Mouse (Mus musculus) liver, embryonic 14.5 days (tissue): Measurements from ENCODE around the gene Tnpo3. TPM values are rescaled to one million over a fixed set of nuclear protein-coding genes. Genes with fewer than 3 reads are reported as not detected.

ENCODE experiments used
- ATAC-seq: fragments of 200-750 bp; cut with Nextera tagmentation; 2 replicates; pipeline ENCODE4 v1.8.0; 2017; ENCODE audit warnings: moderate number of reproducible peaks, mild to moderate bottlenecking, moderate library complexity; ENCODE audit not compliant: insufficient read depth
- DNase-seq, 3 experiments: peaks; one replicate each; pipeline ENCODE4 v3.0.0-alpha.2; 2012 to 2013; ENCODE audit warnings: low read depth in 3 of 3, low spot score in 3 of 3
- H3K27ac ChIP-seq: fragments of 300-500 bp; sonication (generic); 2 replicates; pipeline ENCODE4 v1.5.1; 2014; ENCODE audit warnings: moderate library complexity, mild to moderate bottlenecking, control low read depth, inconsistent platforms
- H3K27me3 ChIP-seq: fragments of 300-500 bp; sonication (generic); 2 replicates; pipeline ENCODE4 v1.6.1; 2014; ENCODE audit warnings: mild to moderate bottlenecking, low read length, moderate library complexity; ENCODE audit not compliant: control insufficient read depth, insufficient read depth
- H3K36me3 ChIP-seq: fragments of 300-500 bp; sonication (generic); replicated peaks from 2 replicates; pipeline ENCODE4 v1.6.1; 2014; ENCODE audit warnings: low read depth; ENCODE audit not compliant: control insufficient read depth, insufficient read depth
- H3K4me1 ChIP-seq, 2 experiments: fragments of 200-500 bp in 1 of 2; fragments of 300-500 bp in 1 of 2; sonication (generic) in 1 of 2; replicated peaks; 2 replicates each; pipeline ENCODE4 v1.6.1; 2012 to 2014; ENCODE audit warnings: antibody characterized with exemption in 1 of 2, inconsistent platforms in 1 of 2, low read length in 1 of 2; ENCODE audit not compliant: control insufficient read depth in 2 of 2, insufficient read depth in 2 of 2
- H3K4me2 ChIP-seq: fragments of 300-500 bp; sonication (generic); 2 replicates; pipeline ENCODE4 v1.6.1; 2014; ENCODE audit warnings: low read depth, mild to moderate bottlenecking, control low read depth, moderate library complexity
- H3K4me3 ChIP-seq, 2 experiments: fragments of 200-500 bp in 1 of 2; fragments of 300-500 bp in 1 of 2; sonication (generic) in 1 of 2; 2 replicates each; pipeline ENCODE4 v1.5.1; 2012 to 2014; ENCODE audit warnings: low read depth in 2 of 2, low read length in 2 of 2, mild to moderate bottlenecking in 2 of 2, control low read depth in 1 of 2, inconsistent platforms in 1 of 2, moderate library complexity in 1 of 2; ENCODE audit not compliant: insufficient read depth in 1 of 2
- H3K9ac ChIP-seq: fragments of 300-500 bp; sonication (generic); replicated peaks from 2 replicates; pipeline ENCODE4 v1.6.1; 2014; ENCODE audit warnings: mild to moderate bottlenecking, control low read depth, moderate library complexity
- H3K9me3 ChIP-seq: fragments of 300-500 bp; sonication (generic); 2 replicates; pipeline ENCODE4 v1.6.1; 2016; ENCODE audit warnings: low read length, mixed read lengths; ENCODE audit not compliant: control insufficient read depth
- CTCF ChIP-seq: IDR thresholded peaks from 2 replicates; pipeline ENCODE4 v1.5.1; 2016; ENCODE audit warnings: antibody characterized with exemption, low read depth, control low read depth
- EP300 ChIP-seq: IDR thresholded peaks from 2 replicates; pipeline ENCODE4 v1.6.1; 2016; ENCODE audit warnings: antibody characterized with exemption, low read depth
- WGBS: fragments of 180-500 bp; shearing (Covaris S2); extraction: QIAGEN DNeasy Blood & Tissue Kit; methylation state at CpG from one replicate; pipeline ENCODE4 v1.1.7; 2014; ENCODE audit not compliant: insufficient replicate concordance; 5-methylcytosine and 5-hydroxymethylcytosine counted together
- polyA plus RNA-seq, 2 experiments: library from polyadenylated mRNA; depleted of rRNA in 1 of 2; stranded (reverse) in 1 of 2; unstranded in 1 of 2; fragments of >200 nt; fragmentation: Nextera tagmentation in 1 of 2; extraction: Ambion mirVana in 1 of 2; gene quantifications; 2 replicates each; pipeline versions ENCODE4 v1.2.1 to v1.2.3; 2012 to 2014

Tnpo3 gene
- polyA plus RNA-seq, 2 experiments: 27.8 to 30.5 TPM

- no peak overlapping the region for H3K4me3 ChIP-seq
- no peak overlapping the region for H3K27ac ChIP-seq
- peaks cover 20% of the 10 kb centered on the region for H3K27me3 ChIP-seq
- ATAC-seq (no peak), DNase-seq (peak in 1 of 3 experiments; percentile 11)
- no peaks in the 10 kb centered on the region for H3K36me3 ChIP-seq
- H3K4me2 ChIP-seq: no peak overlapping the region
- no peak overlapping the region for H3K9ac ChIP-seq
- no peak for TF ChIP-seq EP300
- no peak for TF ChIP-seq CTCF
- 53% methylated on average over 4 of the region's 4 CpGs for WGBS
- no peaks in the 10 kb centered on the region for H3K4me1 ChIP-seq
- H3K9me3 ChIP-seq: no peaks in the 10 kb centered on the region
These were observed 115.6 kb downstream of the Tnpo3 start for GRCm38 (mm10) chr6:29494101-29494500.

Other genes with a start within 250 kb of the Tnpo3 start
- not detected in 2 replicates for gene Opn1sw, start 221.4 kb downstream of the Tnpo3 start, polyA plus RNA-seq (2012; rRNA removed)
- gene Opn1sw, start 221.4 kb downstream of the Tnpo3 start, polyA plus RNA-seq (2014; fragmentation: Nextera tagmentation; extraction: Ambion mirVana): 0.06 TPM in 1 of 2 replicates, not detected in the other
- gene Ccdc136, start 213.6 kb downstream of the Tnpo3 start, polyA plus RNA-seq (2012; rRNA removed): 0.17 and 0.37 TPM in 2 replicates
- 0.09 and 0.27 TPM in 2 replicates for gene Ccdc136, start 213.6 kb downstream of the Tnpo3 start, polyA plus RNA-seq (2014; fragmentation: Nextera tagmentation; extraction: Ambion mirVana)
- gene Flnc, start 176.6 kb downstream of the Tnpo3 start, polyA plus RNA-seq (2012; rRNA removed): 0.23 and 0.30 TPM in 2 replicates
- gene Flnc, start 176.6 kb downstream of the Tnpo3 start, polyA plus RNA-seq (2014; fragmentation: Nextera tagmentation; extraction: Ambion mirVana): 0.14 and 0.33 TPM in 2 replicates
- 107 and 111 TPM in 2 replicates for gene Atp6v1f, start 142.2 kb downstream of the Tnpo3 start, polyA plus RNA-seq (2012; rRNA removed)
- 137 and 139 TPM in 2 replicates for gene Atp6v1f, start 142.2 kb downstream of the Tnpo3 start, polyA plus RNA-seq (2014; fragmentation: Nextera tagmentation; extraction: Ambion mirVana)
- 0.11 TPM in 1 of 2 replicates, not detected in the other for gene Atp6v1fnb, start 138.4 kb downstream of the Tnpo3 start, polyA plus RNA-seq (2012; rRNA removed)
- gene Atp6v1fnb, start 138.4 kb downstream of the Tnpo3 start, polyA plus RNA-seq (2014; fragmentation: Nextera tagmentation; extraction: Ambion mirVana): not detected in 2 replicates
- 2.0 and 2.6 TPM in 2 replicates for gene Kcp, start 101.9 kb downstream of the Tnpo3 start, polyA plus RNA-seq (2012; rRNA removed)
- 0.67 and 1.2 TPM in 2 replicates for gene Kcp, start 101.9 kb downstream of the Tnpo3 start, polyA plus RNA-seq (2014; fragmentation: Nextera tagmentation; extraction: Ambion mirVana)
- gene Irf5, start 83.3 kb downstream of the Tnpo3 start, polyA plus RNA-seq (2012; rRNA removed): 5.7 and 6.4 TPM in 2 replicates
- gene Irf5, start 83.3 kb downstream of the Tnpo3 start, polyA plus RNA-seq (2014; fragmentation: Nextera tagmentation; extraction: Ambion mirVana): 5.5 and 6.8 TPM in 2 replicates
- gene Tspan33, start 84.3 kb upstream of the Tnpo3 start, polyA plus RNA-seq (2012; rRNA removed): 97.2 and 108 TPM in 2 replicates
- gene Tspan33, start 84.3 kb upstream of the Tnpo3 start, polyA plus RNA-seq (2014; fragmentation: Nextera tagmentation; extraction: Ambion mirVana): 76.1 and 96.6 TPM in 2 replicates
- gene Smo, start 125.6 kb upstream of the Tnpo3 start, polyA plus RNA-seq (2012; rRNA removed): 5.0 and 5.5 TPM in 2 replicates
- gene Smo, start 125.6 kb upstream of the Tnpo3 start, polyA plus RNA-seq (2014; fragmentation: Nextera tagmentation; extraction: Ambion mirVana): 2.2 and 2.6 TPM in 2 replicates
- gene Ahcyl2, start 158.1 kb upstream of the Tnpo3 start, polyA plus RNA-seq (2012; rRNA removed): 3.5 and 4.2 TPM in 2 replicates
- 3.2 and 3.9 TPM in 2 replicates for gene Ahcyl2, start 158.1 kb upstream of the Tnpo3 start, polyA plus RNA-seq (2014; fragmentation: Nextera tagmentation; extraction: Ambion mirVana)